Mouse (Mus musculus) R1 (cell line): ENCODE data around the gene Kank2.

Experiments
- DNase-seq: peaks from one replicate; pipeline ENCODE4 v3.0.0-alpha.2; 2018; ENCODE audit warnings: low read depth, low spot score

The Kank2 gene

DNA sequence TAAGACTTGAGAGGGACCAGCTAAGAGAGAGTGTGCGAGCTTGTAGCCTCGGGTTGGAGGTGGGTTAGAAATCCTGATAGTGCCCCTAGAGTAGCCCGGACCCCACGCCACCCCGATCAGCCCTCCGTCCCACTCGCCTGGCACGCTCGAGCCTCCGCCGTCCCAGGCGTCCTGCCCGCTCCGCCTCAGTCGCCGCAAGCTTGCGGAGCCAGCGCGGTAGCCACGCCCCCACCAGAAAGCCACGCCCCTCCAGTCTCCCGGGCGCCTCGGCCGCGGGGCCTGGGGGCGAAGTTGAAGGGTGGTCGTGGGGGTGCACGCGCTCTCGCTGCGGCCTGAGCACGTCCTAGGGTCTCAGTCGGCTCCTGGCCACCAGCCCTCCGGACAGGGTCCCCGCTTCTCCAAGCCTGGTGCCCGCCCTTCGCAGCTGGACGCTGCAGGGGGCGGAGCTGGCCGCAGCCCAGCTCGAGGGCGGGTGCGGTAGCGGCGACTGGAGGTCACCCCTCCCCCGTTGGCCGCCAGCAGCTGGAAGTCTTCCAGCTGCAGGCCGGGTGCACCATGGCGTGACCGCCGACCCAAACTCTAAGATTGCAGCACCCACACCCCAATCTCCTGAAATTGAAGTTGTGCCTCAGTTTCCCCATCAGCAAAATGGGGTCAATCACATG lies at the start of gene Kank2:
Kank2 (minus strand) TSS at position 400 of the 665 bp plus-strand sequence.
- peak; percentile 83 for DNase-seq

DNA sequence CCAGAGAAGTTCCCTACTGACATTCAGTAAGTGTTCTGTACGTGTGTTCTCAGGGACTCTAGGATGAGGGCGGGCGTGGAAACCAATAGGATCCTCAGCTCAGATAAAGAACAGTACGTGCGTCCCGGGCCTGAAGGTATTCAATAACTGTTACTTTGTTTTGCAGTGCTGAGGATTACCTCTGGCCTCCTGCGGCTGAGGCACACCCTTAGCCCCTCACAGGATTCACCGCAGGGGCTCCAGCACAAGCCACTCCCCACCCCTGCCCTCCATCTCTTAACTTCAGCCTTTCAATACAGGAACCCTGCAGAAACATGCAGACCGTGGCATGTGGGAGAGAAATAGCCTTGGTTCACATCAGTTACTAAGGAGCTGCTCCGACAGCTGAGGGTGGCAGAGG lies 49.4 kb upstream of the Kank2 start:
- peak; percentile 73 for DNase-seq

DNA sequence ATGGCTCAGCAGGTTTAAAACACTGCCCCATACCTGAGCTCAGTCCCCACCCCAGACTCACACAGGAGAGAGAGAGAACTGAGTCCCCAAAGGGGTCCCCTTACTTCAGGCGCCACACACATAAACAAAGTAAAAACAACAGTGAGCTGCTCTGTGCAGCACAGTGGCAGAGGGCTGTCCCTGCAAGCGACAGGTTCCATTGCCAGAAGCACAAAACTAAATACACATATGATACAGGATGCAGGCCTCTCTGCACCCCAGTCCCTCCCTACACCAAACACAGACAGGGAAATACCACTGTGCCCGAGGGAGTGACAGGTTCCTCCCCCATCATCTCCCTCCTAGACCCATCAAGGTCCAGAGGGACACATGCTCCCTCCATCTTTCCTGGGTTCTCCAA lies 48.9 kb upstream of the Kank2 start:
- DNase-seq = peak; percentile 62

DNA sequence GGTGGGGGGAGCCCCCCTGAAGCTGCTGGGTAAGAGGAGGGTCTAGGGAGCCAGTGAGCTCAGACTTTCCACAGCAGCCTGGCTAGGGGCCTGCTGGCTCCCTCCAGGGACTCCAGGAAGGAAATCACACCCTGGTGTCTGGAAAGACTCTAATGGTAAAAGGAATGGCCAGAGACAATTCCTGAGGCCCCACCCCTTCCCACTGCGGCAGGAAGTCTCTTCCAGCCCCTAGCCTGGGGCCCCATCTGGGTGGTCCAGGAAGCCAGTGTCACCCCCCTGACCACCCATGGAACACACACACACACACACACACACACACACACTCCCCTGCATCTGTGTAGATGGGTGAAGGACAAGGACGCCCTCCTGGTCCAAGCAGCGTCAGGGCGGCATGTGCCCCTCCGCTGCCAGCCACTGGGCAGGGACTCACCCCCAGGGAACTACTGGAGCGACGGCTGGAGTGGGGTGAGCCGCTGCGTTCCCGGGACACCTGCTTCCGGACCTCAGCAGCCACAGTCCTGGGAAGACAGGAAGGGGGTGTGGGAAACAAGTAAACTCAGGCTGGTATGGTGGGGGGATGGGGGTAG lies 48.3 kb upstream of the Kank2 start:
- DNase-seq = peak; percentile 84

DNA sequence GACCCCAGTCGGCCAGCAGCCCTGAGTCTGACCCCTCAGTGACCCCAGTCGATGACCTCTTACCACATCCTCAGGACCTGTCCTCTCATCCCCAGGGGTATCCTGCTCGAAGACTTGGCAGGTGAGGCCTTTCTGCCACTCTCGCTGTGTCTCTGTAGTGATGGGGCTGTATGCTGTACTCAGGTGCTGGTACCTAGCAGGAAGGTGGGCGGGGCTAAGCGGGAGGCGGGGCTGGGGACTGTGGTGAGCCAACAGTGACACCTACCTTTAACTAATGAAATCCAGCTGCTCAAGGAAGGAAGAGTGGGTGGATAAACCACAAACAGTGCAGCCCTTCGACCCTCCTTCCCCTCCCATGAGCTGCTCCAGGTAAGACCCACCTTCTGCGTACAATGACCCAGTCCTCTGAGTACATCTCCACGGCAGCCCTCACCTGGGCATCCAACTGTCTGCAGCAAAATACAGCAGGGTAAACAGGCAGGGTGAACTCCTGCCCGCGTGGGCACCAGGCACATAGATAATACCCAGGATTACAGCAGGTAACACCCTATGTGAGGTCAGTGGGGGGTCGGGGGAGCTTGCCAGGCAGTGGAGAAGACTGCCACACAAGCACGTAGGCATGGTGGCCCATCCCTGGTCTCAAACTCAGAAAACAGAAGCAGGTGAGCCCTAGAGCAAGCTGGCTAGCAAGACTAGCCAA lies 47.0 kb upstream of the Kank2 start:
- peak; percentile 78 for DNase-seq

DNA sequence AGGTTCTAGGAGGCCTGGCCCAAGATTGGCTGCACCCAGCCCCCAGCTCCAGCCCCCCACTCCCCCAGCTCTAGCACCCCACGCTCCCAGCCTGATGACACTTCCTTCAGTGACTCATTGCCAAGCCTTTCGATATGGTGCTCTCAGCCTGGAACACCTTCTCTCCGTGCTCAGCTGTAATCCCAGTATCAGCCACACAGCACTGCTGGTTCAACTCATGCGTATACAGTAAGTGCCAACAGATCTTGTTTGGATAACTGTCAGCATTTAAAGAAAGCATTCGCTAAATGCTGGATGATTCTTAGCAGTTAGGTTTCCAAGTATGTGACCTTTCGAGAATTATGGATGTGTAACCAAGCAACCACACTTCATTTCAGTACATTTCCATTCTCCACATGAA lies 44.5 kb upstream of the Kank2 start:
- no peak for DNase-seq

DNA sequence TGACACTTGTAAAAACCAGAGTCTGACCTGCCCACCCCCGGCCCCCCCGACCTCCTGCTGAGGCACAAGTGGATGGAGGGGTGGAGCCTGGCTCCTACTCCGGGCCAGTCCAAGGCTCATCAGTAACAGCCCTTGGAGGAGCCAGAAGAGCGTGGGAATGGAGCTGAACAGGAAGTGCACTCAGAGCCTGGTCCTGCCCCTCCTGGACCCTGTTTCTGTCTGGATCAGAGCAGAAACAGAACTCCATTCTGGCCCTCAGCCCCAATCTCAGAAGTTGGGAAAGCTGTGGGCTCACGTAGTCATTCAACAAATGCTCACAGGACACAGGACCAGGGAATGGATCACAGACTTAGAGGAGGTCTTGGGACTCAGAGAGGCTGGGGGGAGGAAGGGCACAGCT lies 43.8 kb upstream of the Kank2 start:
- DNase-seq = no peak

DNA sequence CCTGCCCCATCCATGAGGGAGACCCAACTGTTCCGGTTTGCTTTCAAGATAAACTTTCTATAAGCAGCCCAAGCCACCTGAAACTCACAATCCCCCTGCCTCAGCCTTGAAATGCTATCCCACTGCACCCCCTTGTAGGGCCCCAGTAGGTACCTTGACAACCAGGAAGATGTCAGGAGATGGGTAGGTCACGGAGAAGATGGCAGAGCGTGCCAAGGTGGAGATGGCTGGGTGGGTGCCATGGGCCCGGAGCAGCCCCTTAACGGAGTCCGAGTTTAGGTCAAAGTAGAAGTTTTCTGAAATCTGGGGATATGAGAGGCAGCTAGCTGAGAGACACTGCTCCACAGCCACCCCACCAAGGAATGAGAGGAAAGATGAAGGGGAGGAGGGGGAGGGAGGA lies 42.8 kb upstream of the Kank2 start:
- no peak for DNase-seq

DNA sequence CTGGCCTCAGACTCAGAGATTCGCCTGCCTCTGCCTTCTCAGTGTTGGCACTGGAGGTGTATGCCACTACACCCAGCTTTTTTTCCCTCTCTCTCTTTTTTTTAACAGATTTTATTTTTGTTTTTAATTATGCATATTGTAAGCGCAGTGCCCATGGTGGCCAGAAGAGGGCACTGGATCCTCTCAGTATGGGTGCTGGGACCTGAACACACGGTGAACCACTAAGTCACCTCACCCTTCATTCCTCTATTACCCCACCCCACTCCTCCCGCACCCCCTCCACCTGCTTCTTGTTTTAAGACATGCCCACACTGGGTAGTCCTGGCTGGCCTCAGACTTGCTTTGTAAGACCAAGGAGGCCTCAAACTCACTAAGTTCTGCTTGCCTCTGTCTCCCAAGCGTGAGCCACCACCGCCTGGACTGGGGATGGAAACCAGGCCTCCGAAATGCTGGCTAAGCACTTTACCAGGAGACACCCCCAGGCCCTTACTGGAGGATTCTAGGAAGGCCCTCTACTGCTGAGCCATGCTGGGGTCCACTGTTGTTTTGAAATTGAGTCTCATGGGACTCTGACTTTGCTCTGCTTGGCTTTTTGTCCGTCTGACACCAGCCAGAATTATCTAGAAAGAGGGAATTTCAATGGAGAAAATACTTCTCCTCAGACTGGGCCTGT lies 41.7 kb upstream of the Kank2 start:
- peak; percentile 60 for DNase-seq

DNA sequence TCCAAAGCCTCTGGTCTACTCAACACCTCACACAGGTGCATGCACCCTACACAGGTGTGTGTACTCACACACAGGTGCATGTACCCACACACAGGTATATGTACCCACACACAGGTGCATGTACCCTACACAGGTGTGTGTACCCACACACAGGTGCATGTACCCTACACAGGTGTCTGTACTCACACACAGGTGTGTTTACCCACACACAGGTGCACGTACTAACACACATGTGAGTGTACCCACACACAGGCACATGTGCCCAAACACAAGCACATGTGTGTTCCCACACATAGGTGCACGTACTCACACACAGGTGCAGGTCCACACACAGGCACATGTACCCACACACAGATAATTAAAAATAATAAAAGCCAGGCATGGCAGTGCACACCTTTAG lies 39.1 kb upstream of the Kank2 start:
- no peak for DNase-seq

DNA sequence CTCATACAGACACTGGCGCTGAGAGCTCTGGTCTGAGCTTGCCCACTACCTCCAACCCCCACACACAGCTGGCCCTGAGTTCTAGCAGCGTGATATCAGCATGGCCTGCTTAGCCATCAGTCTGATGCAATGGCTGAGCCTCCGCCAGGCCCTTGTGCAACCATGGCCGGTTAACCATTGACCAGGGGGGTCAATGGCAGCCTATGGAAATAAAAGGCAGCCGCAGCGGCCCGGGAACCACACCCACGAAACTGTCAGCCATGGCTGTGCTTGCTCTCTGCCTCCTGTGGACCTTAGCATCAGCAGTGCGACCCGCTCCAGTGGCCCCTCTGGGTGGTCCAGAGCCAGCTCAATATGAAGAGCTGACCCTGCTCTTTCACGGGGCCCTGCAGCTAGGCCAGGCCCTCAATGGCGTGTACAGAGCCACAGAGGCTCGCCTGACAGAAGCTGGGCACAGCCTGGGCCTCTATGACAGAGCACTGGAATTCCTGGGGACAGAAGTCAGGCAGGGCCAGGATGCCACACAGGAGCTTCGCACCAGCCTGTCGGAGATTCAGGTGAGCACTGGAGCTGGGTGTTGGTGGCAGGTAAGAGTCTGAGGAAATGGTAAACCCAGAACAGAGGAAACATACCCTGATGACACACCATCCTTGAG lies 36.8 kb upstream of the Kank2 start, which contains the start of gene Angptl8:
Angptl8 (plus strand) TSS at position 253 of the 655 bp plus-strand sequence.
- DNase-seq = no peak

DNA sequence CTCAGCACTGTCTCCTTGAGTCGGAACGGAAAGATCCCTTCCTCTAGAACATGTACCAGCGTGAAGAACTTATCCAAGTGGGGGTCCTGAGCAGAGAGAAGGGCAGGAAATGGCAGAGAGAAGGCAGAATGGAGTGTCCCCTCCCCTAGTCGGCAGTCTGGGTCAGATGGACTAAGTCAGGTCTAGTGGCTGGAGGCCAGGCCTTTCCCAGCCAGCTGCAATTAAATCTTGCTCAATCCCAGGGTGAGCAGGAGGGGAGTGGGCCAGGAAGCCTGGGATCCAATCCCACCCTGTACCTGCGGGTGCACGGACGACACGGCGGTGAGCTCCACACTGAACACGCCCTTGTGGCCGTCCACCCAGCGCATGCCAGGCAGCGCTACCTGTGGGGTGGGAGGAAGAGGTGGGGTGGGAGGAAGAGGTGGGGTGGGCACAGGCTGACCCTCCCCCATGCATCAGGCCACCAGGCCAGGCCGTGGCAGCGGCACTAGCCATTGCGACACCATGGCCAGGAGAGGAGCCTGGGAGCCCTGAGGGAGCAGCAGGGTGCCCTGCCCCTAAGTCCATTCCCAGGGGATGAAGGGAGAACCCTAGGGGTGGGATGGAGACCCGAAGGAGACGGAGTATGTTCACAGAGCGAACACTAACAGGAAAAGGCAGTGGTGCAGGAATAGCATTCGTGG lies 33.2 kb upstream of the Kank2 start:
- no peak for DNase-seq

DNA sequence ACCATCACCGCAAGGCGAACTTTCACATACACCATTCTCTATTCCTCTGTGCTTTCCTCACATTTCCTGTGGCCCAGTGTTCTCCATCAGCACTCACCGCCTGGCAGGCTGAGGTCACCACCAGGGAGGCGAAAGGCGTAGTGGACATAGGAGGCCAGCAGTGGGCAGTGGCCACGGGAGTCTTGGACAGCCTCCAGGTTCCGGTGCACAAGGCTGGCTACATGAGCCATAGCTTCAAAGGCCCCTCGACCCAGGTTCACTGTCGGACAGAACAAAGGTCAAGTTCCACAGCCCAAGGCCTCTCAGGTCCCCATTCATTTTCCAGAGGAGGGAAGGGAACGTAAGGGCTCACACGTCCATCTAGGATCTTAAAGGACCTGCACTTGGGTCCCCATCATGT lies 32.4 kb upstream of the Kank2 start:
- DNase-seq = no peak

DNA sequence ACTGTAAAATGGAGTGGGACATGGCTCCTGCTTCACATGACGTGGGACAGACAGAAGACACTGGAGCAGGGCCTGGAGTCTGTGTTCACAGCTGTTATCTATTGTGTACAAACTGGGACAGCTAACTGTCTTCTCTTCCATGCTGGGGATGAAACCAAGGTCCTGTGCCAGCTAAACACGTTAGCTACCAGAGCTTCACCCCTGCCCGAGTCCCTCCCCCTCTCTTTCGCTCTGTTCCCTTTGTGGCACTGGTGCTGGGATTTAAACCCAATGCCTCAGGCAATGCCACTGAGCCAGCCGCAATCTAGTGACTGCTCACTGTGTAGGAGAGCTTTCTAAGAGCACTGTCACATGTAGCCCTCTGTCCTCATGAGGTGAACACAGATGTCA lies 31.9 kb upstream of the Kank2 start:
- DNase-seq = no peak

DNA sequence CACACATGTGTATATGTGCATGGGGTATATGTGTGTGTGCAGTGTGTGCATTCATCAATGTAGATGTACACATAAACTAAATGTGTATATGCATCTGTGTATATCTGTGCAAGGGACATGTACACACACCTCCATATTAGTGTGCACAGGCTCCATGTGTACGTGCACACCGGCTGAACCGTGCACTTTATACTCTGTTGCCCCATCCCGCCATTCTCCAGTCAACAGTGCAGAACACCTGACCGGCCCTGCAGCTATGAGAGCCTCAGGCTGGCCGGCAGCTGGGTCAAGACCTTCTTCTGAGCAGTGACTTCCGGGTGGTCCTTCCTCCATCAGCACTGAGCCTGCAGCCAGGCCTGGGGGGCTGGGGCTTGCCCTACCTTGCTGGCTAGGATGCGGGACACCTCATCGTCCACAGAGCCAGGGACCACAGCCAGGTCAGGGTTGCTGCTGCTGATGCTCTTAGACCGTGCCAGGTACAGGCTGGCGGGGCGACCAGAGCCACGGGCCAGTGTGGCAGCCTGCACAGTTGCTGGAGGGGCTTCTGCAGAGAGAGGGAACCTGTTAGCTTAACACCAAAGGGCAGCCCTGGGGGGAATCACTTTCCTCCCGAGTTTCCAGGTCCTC lies 31.4 kb upstream of the Kank2 start:
- no peak for DNase-seq

DNA sequence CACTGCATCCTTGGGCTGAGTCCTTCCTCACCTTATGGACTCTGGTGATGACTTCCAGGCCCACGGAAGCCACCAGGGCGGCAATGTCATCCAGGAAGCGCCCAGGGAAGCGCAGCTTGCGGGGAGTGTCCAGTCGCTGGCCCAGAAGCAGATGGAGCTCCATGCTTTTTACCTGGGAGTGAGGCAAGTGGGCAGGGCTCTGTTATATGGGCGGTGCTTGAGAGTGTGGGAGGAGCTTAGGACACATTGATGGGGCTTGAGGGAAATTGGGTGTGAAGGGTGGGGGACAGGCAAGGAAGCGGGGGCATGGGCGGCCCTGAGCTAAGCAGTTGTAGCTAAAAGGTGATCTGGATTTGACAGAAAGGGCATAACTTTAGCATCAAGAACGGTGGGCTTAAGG lies 25.8 kb upstream of the Kank2 start:
- DNase-seq = peak; percentile 78

DNA sequence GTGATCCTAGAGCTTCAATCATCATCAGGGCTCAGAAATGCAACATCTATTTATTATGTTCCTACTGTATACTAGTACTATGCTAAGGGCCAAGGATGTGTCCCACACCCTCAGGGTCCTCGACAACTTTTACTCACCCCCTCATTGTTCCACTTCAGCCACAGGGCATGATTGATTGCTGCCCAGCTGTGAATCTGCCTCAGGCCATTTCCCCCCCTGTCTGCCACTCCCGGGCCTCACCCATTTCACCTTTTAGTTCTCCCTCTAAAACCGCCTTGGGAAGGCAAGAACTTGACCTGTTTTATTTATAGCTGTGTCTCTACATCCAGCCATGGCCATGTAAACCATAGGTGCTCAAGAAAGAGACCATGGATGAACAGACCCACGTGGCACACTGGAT lies 25.4 kb upstream of the Kank2 start:
- no peak for DNase-seq

DNA sequence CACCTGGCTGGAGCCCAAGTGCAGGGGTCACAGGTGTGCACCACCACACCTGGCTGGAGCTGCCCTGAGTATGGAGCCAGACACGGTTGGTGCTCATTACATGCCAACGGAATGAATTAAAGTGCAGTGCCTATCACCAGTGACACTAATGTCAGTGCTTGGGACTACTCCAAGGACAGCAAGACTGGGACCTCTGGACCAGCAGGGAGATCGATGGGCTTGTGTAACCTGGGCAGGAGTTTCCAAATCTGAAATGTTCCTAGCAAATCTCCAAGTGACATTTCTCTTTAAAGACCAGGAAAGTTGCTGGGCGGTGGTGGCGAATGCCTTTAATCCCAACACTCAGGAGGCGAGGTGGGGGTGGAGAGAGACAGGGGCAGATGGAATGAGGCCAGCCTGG lies 24.1 kb upstream of the Kank2 start:
- no peak for DNase-seq

DNA sequence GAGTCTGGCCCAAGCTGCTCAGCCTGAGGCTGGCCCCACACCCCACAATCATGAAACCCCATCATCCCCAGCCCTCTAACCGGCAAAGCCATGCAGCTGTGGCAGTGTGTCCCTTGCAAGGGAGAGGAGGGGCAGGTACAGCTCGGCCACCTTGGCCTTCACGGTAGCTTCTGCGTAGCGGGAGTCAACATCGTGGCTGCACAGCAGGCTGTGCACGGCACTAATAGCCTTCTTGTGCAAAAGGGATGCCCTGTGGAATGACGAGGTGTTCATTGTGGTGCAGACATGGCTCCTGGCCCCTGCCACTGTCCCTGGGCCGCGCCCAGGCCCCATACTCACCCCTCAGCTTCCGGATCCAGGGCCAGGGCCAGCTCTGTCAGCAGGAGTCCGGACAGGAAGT lies 21.6 kb upstream of the Kank2 start:
- no peak for DNase-seq

DNA sequence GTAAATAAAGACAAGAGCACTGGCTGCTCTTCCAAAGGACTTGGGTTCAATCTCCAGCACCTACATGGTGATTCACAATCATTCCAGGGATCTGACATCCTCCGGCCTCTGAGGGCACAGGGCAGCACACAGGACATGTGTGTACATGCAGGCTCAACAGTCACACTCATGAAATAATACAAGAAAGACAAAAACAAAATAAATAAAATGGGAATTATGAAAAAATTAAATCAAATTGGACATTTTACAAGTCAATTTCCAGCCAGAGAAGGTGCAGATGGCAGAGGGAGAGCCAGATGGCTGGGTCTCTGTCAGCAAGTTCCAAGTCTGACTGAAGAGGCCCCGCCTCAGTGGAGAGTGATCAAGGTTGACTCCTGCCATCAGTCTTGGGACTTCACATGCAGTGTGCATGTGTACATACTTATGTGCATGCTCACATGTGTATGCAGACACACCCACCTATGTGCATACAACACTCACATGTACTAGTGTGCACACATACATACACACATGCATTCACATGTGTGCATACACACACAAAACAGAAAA lies 20.7 kb upstream of the Kank2 start:
- DNase-seq = no peak

DNA sequence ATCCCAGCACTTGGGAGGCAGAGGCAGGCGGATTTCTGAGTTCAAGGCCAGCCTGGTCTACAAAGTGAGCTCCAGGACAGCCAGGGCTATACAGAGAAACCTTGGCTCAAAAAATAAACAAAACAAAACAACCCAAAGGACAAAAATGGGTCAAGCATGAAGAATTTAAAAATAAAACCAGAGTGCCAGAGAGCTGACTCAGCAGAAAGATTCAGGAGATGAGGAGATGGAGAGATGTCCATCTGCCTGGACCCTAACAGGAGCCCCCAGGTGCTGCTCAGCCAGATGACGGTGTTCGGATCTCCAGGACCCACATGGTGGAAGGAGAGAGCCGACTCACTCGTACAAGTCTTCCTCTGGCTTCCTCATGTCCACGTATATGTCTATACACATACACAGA lies 20.0 kb upstream of the Kank2 start:
- DNase-seq = no peak
